Mouse (Mus musculus) megakaryocyte progenitor cell, adult 5-6 weeks (primary cell): Measurements from ENCODE around the gene Fgfr3. TPM values are rescaled to one million over a fixed set of nuclear protein-coding genes. Genes with fewer than 3 reads are reported as not detected.
A peak's percentile ranks its signal among the peaks of the same experiment; 100 is the strongest.

Source experiments
- ATAC-seq: replicated peaks from 2 replicates; pipeline ENCODE4 v1.8.0; 2016; ENCODE audit warnings: mild to moderate bottlenecking, moderate TSS enrichment, inconsistent platforms; ENCODE audit not compliant: poor library complexity
- total RNA-seq, 2 experiments: library from RNA; stranded (forward) in 1 of 2; stranded (reverse) in 1 of 2; fragments of 157-497, 149-512 nt in 1 of 2; fragments of 200-1000 nt in 1 of 2; gene quantifications; 2 replicates each; pipeline versions ENCODE4 v1.2.3 to v1.2.4; 2015 to 2017

The Fgfr3 gene
- total RNA-seq (2015) (0.39 TPM in 1 of 2 replicates, not detected in the other), total RNA-seq (2017) (1.0 TPM in 1 of 2 replicates, not detected in the other)

GRCm38 (mm10) chr5:33721541-33722265 is at the start of gene Fgfr3:
Gene Fgfr3 (plus strand): TSS chr5:33721674.
- peak; percentile 37 for ATAC-seq

- ATAC-seq = no peak
Observed at GRCm38 (mm10) chr5:33674439-33674838, 47.0 kb upstream of the Fgfr3 start.

- peak; percentile 83 for ATAC-seq
Observed at GRCm38 (mm10) chr5:33675964-33676363, 45.5 kb upstream of the Fgfr3 start.

- ATAC-seq = no peak
Observed at GRCm38 (mm10) chr5:33678244-33678643, 43.2 kb upstream of the Fgfr3 start.

GRCm38 (mm10) chr5:33681044-33681443 is 40.4 kb upstream of the Fgfr3 start:
- no peak for ATAC-seq

- peak; percentile 91 for ATAC-seq
Observed at GRCm38 (mm10) chr5:33681611-33682388, 39.7 kb upstream of the Fgfr3 start.

GRCm38 (mm10) chr5:33682963-33683362 is 38.5 kb upstream of the Fgfr3 start:
- ATAC-seq = no peak

- ATAC-seq = peak; percentile 33; the same call in 1 of the 2 replicates
Observed at GRCm38 (mm10) chr5:33683897-33684652, 37.4 kb upstream of the Fgfr3 start.

GRCm38 (mm10) chr5:33684932-33685331 is 36.5 kb upstream of the Fgfr3 start:
- ATAC-seq = no peak

GRCm38 (mm10) chr5:33687142-33687541 is 34.3 kb upstream of the Fgfr3 start:
- no peak for ATAC-seq

- no peak for ATAC-seq
Observed at GRCm38 (mm10) chr5:33688278-33689220, 32.9 kb upstream of the Fgfr3 start.

- ATAC-seq = no peak
Observed at GRCm38 (mm10) chr5:33689221-33689844, 32.1 kb upstream of the Fgfr3 start.

GRCm38 (mm10) chr5:33689852-33690645 is 31.4 kb upstream of the Fgfr3 start:
- no peak for ATAC-seq

- peak; percentile 64 for ATAC-seq
Observed at GRCm38 (mm10) chr5:33692393-33692792, 29.1 kb upstream of the Fgfr3 start.

GRCm38 (mm10) chr5:33694461-33694847 is 27.0 kb upstream of the Fgfr3 start:
- ATAC-seq = no peak

GRCm38 (mm10) chr5:33694848-33695717 is 26.4 kb upstream of the Fgfr3 start:
- no peak; the same call in 1 of the 2 replicates for ATAC-seq

- no peak for ATAC-seq
Observed at GRCm38 (mm10) chr5:33695718-33696121, 25.8 kb upstream of the Fgfr3 start.

- no peak for ATAC-seq
Observed at GRCm38 (mm10) chr5:33696430-33696829, 25.0 kb upstream of the Fgfr3 start.
